21 mouse cellular contexts compared by ENCODE assay signal in genomic region chr7:99089716-99090115, GRCm38 (mm10). TPM values are rescaled to one million over a fixed set of nuclear protein-coding genes. Genes with fewer than 3 reads are reported as not detected.
A peak's percentile ranks its signal among the peaks of the same experiment; 100 is the strongest.
DNase-seq lines count a peak whose midpoint lies in the region; ATAC-seq lines count a peak whose summit lies in the region.
"Had no signal": no experiment of that assay in that cellular context is flagged by ENCODE, and none has a peak within 500 bp of the region (broad histone marks: within the 10 kb centered on the region; RNA-seq: fewer than 3 reads in every experiment).

No protein-coding gene starts in this region.

- H3K27me3 ChIP-seq in midbrain, embryonic 11.5 days (ENCODE audit: control insufficient read depth, insufficient read depth, low read length), result no peaks in the 10 kb centered on the region
- no peaks in the 10 kb centered on the region for H3K27me3 ChIP-seq in midbrain, embryonic 14.5 days (ENCODE audit: control insufficient read depth, insufficient read depth, low read length)
- no peaks in the 10 kb centered on the region for H3K27me3 ChIP-seq in liver, embryonic 11.5 days (replicated peaks; ENCODE audit: control insufficient read depth, insufficient read depth, low read length)
- H3K27me3 ChIP-seq: embryonic facial prominence, embryonic 13.5 days; forebrain, embryonic 12.5 days; heart, embryonic 13.5 days; kidney, embryonic 15.5 days had no signal

- no peak overlapping the region for H3K4me2 ChIP-seq in midbrain, embryonic 11.5 days
- no peak overlapping the region for H3K4me2 ChIP-seq in midbrain, embryonic 14.5 days (ENCODE audit: low read length)
- no peak overlapping the region for H3K4me2 ChIP-seq in liver, embryonic 11.5 days
- H3K4me2 ChIP-seq: embryonic facial prominence, embryonic 13.5 days; forebrain, embryonic 12.5 days; heart, embryonic 13.5 days; kidney, embryonic 15.5 days had no signal

- no peak overlapping the region for H3K9ac ChIP-seq in midbrain, embryonic 11.5 days (ENCODE audit: low read length)
- H3K9ac ChIP-seq in midbrain, embryonic 14.5 days (replicated peaks; ENCODE audit: low read length), result no peak overlapping the region
- H3K9ac ChIP-seq in liver, embryonic 11.5 days (ENCODE audit: low read depth, low read length), result no peak overlapping the region
- H3K9ac ChIP-seq: embryonic facial prominence, embryonic 13.5 days; forebrain, embryonic 12.5 days; heart, embryonic 13.5 days; kidney, embryonic 15.5 days had no signal

- no peaks in the 10 kb centered on the region for H3K4me1 ChIP-seq in midbrain, embryonic 11.5 days (ENCODE audit: control insufficient read depth, insufficient read depth, low read length)
- H3K4me1 ChIP-seq in midbrain, embryonic 14.5 days (ENCODE audit: control insufficient read depth, insufficient read depth, low read length), result no peaks in the 10 kb centered on the region
- H3K4me1 ChIP-seq in liver, embryonic 11.5 days (replicated peaks; ENCODE audit: control insufficient read depth, insufficient read depth, low read length), result no peaks in the 10 kb centered on the region

- no peak overlapping the region for H3K27ac ChIP-seq in midbrain, embryonic 11.5 days (ENCODE audit: low read depth, low read length)
- H3K27ac ChIP-seq in midbrain, embryonic 14.5 days (replicated peaks; ENCODE audit: low read depth, low read length), result no peak overlapping the region
- no peak overlapping the region for H3K27ac ChIP-seq in liver, embryonic 11.5 days (ENCODE audit: low read depth, low read length)
- H3K27ac ChIP-seq: embryonic facial prominence, embryonic 13.5 days; forebrain, embryonic 12.5 days; heart, embryonic 13.5 days; kidney, embryonic 15.5 days had no signal

- peak; percentile 30 for DNase-seq in cerebellum, adult 9-11 months
- DNase-seq in cerebellum, adult 9-10 months, result no peak
- DNase-seq in midbrain, embryonic 11.5 days (ENCODE audit: low spot score, missing footprints), result peak; percentile 21
- no peak for DNase-seq in midbrain, embryonic 14.5 days
- DNase-seq in cerebellum, postnatal 25 days, result peak; percentile 47 to 66
- DNase-seq in liver, embryonic 11.5 days (ENCODE audit: low spot score), result no peak
- no peak for DNase-seq in embryo, embryonic 11 days
- DNase-seq: adrenal gland, adult 8-10 months; adrenal gland, postnatal 36 days; gastrocnemius, postnatal 10 days; heart, postnatal 36 days; kidney, adult 2 months had no signal

- H3K9me3 ChIP-seq in midbrain, embryonic 11.5 days (ENCODE audit: control insufficient read depth, low read length), result no peaks in the 10 kb centered on the region
- H3K9me3 ChIP-seq in midbrain, embryonic 14.5 days (ENCODE audit: control insufficient read depth, low read length), result no peaks in the 10 kb centered on the region
- no peaks in the 10 kb centered on the region for H3K9me3 ChIP-seq in liver, embryonic 11.5 days (ENCODE audit: control insufficient read depth, low read length)
- H3K9me3 ChIP-seq: embryonic facial prominence, embryonic 13.5 days; forebrain, embryonic 12.5 days; G1E; heart, embryonic 13.5 days; kidney, embryonic 15.5 days had no signal

- no peak for ATAC-seq in midbrain, embryonic 11.5 days (ENCODE audit: low FRiP score)
- ATAC-seq in midbrain, embryonic 14.5 days (ENCODE audit: low FRiP score, low TSS enrichment), result no peak
- no peak for ATAC-seq in liver, embryonic 11.5 days (replicated peaks; ENCODE audit: low FRiP score)
- ATAC-seq: CD4-positive, CD25-positive, alpha-beta regulatory T cell, adult 4 months; forebrain, embryonic 16.5 days; hindbrain, embryonic 16.5 days; inflammation-experienced regulatory T-cells, adult 6 months had no signal

- 90% methylated on average over 4 of the region's 4 CpGs for WGBS in midbrain, embryonic 11.5 days
- 82% methylated on average over 4 of the region's 4 CpGs for WGBS in midbrain, embryonic 14.5 days
- 90% methylated on average over 4 of the region's 4 CpGs for WGBS in liver, embryonic 11.5 days

- H3K4me3 ChIP-seq in midbrain, embryonic 11.5 days (ENCODE audit: low read depth, low read length), result no peak overlapping the region
- H3K4me3 ChIP-seq in midbrain, embryonic 14.5 days (replicated peaks; ENCODE audit: low read depth, low read length), result no peak overlapping the region
- H3K4me3 ChIP-seq in liver, embryonic 11.5 days (ENCODE audit: low read depth, low read length), result no peak overlapping the region
- H3K4me3 ChIP-seq: embryonic facial prominence, embryonic 13.5 days; forebrain, embryonic 12.5 days; heart, embryonic 13.5 days; kidney, embryonic 15.5 days had no signal

- no peaks in the 10 kb centered on the region for H3K36me3 ChIP-seq in midbrain, embryonic 11.5 days (ENCODE audit: control insufficient read depth, insufficient read depth, low read length)
- no peaks in the 10 kb centered on the region for H3K36me3 ChIP-seq in midbrain, embryonic 14.5 days (ENCODE audit: control insufficient read depth, insufficient read depth, low read length)
- H3K36me3 ChIP-seq in liver, embryonic 11.5 days (ENCODE audit: control insufficient read depth, insufficient read depth, low read length), result no peaks in the 10 kb centered on the region; the same call in 1 of the 2 replicates

RNA-seq across cellular contexts. Expression of gene Uvrag, which starts 51.2 kb away (rescaled TPM):
- polyA plus RNA-seq in midbrain, embryonic 11.5 days (2014; fragmentation: Nextera tagmentation; extraction: Ambion mirVana), result 10.1 and 11.4 TPM in 2 replicates
- 16.6 and 21.0 TPM in 2 replicates for polyA plus RNA-seq in midbrain, embryonic 14.5 days (2014; fragmentation: Nextera tagmentation; extraction: Ambion mirVana)
- 14.5 and 16.2 TPM in 2 replicates for polyA plus RNA-seq in liver, embryonic 11.5 days (2014; fragmentation: Nextera tagmentation; extraction: Ambion mirVana)

Comparison
In these comparisons a context has a peak if more than half of its experiments do, and no peak if none do; other contexts are left out.
1. DNase-seq: peak in cerebellum, adult 9-11 months (single experiment), midbrain, embryonic 11.5 days (single experiment) and cerebellum, postnatal 25 days (2 of 2); none in cerebellum, adult 9-10 months (single experiment), midbrain, embryonic 14.5 days (single experiment), liver, embryonic 11.5 days (single experiment) and embryo, embryonic 11 days (single experiment).